Mouse (Mus musculus): ENCODE measurements around the gene Slc25a39. TPM values are rescaled to one million over a fixed set of nuclear protein-coding genes. Genes with fewer than 3 reads are reported as not detected.

Gene Slc25a39
- 173 and 180 TPM in 2 replicates for polyA plus RNA-seq (2015; fragmentation: Nextera tagmentation; extraction: Ambion mirVana)

GRCm38 (mm10) chr11:102407834-102408215 is at the start of gene Slc25a39:
Gene Slc25a39, minus strand, starts transcription at chr11:102407946.
- ATAC-seq (ENCODE audit: low FRiP score, low read depth) = no peak
- peak within 1 kb of the TSS; percentile 95 for H3K4me2 ChIP-seq (replicated peaks)
- WGBS = under 1% methylated on average over 19 of the region's 19 CpGs
- H3K4me3 ChIP-seq = peak within 1 kb of the TSS; percentile 81
- H3K9me3 ChIP-seq = no peaks in the 10 kb centered on the region
- peak within 1 kb of the TSS; percentile 86 for H3K9ac ChIP-seq
- H3K4me1 ChIP-seq = peaks cover 19% of the 10 kb centered on the region
- peaks cover 22% of the 10 kb centered on the region for H3K36me3 ChIP-seq
- H3K27ac ChIP-seq = peak within 1 kb of the TSS; percentile 90
- H3K27me3 ChIP-seq = peaks cover 2% of the 10 kb centered on the region; the same call in 1 of the 2 replicates

- Histone ChIP-seq H3K4me2 (replicated peaks) (peak overlapping the region; percentile 95), H3K9ac (peak overlapping the region; percentile 67), H3K27me3 (peaks cover 49% of the 10 kb centered on the region), H3K36me3 (no peaks in the 10 kb centered on the region), H3K4me3 (peak overlapping the region; percentile 57), H3K4me1 (peaks cover 24% of the 10 kb centered on the region), H3K27ac (peak overlapping the region; percentile 63), H3K9me3 (no peaks in the 10 kb centered on the region)
- ATAC-seq (ENCODE audit: low FRiP score, low read depth) = peak; percentile 91
- WGBS = under 1% methylated on average over 40 of the region's 40 CpGs
These were observed 48.1 kb upstream of the Slc25a39 start for GRCm38 (mm10) chr11:102455740-102456396.

- no peak overlapping the region for H3K4me3 ChIP-seq
- H3K36me3 ChIP-seq = no peaks in the 10 kb centered on the region
- ATAC-seq (ENCODE audit: low FRiP score, low read depth) = no peak
- H3K9me3 ChIP-seq = no peaks in the 10 kb centered on the region
- peaks cover 28% of the 10 kb centered on the region for H3K4me1 ChIP-seq
- H3K4me2 ChIP-seq (replicated peaks) = no peak overlapping the region
- 19% methylated on average over 10 of the region's 10 CpGs for WGBS
- no peak overlapping the region for H3K9ac ChIP-seq
- H3K27me3 ChIP-seq = peaks cover 67% of the 10 kb centered on the region
- no peak overlapping the region for H3K27ac ChIP-seq
These were observed 45.4 kb upstream of the Slc25a39 start for GRCm38 (mm10) chr11:102453131-102453530.

- Histone ChIP-seq H3K36me3 (no peaks in the 10 kb centered on the region), H3K4me2 (replicated peaks) (no peak overlapping the region), H3K9ac (no peak overlapping the region), H3K27me3 (peaks cover 49% of the 10 kb centered on the region), H3K27ac (no peak overlapping the region), H3K4me1 (peaks cover 35% of the 10 kb centered on the region), H3K4me3 (no peak overlapping the region), H3K9me3 (no peaks in the 10 kb centered on the region)
- WGBS = 45% methylated on average over 17 of the region's 17 CpGs
- ATAC-seq (ENCODE audit: low FRiP score, low read depth) = no peak
These were observed 41.6 kb upstream of the Slc25a39 start for GRCm38 (mm10) chr11:102449043-102450008.

- Histone ChIP-seq H3K27me3 (peaks cover 45% of the 10 kb centered on the region), H3K4me2 (replicated peaks) (no peak overlapping the region), H3K9ac (no peak overlapping the region), H3K36me3 (peaks cover 5% of the 10 kb centered on the region; the same call in 1 of the 2 replicates), H3K4me1 (peaks cover 43% of the 10 kb centered on the region), H3K27ac (no peak overlapping the region), H3K9me3 (no peaks in the 10 kb centered on the region), H3K4me3 (no peak overlapping the region)
- ATAC-seq (ENCODE audit: low FRiP score, low read depth) = no peak
- WGBS = 9% methylated on average over 8 of the region's 8 CpGs
These were observed 40.6 kb upstream of the Slc25a39 start for GRCm38 (mm10) chr11:102448327-102448726.

- H3K4me3 ChIP-seq = peak within 1 kb of the TSS; percentile 93
- H3K27ac ChIP-seq = peak within 1 kb of the TSS; percentile 94
- H3K4me1 ChIP-seq = peaks cover 43% of the 10 kb centered on the region
- WGBS = under 1% methylated on average over 31 of the region's 40 CpGs
- H3K36me3 ChIP-seq = peaks cover 12% of the 10 kb centered on the region
- ATAC-seq (ENCODE audit: low FRiP score, low read depth) = peak; percentile 77
- H3K27me3 ChIP-seq = peaks cover 37% of the 10 kb centered on the region
- peak within 1 kb of the TSS; percentile 74 for H3K4me2 ChIP-seq (replicated peaks)
- peak within 1 kb of the TSS; percentile 97 for H3K9ac ChIP-seq
- no peaks in the 10 kb centered on the region for H3K9me3 ChIP-seq
These were observed 39.8 kb upstream of the Slc25a39 start, which contains the start of gene Fam171a2 for GRCm38 (mm10) chr11:102447497-102447896. Gene Fam171a2, minus strand, starts transcription at chr11:102447682.

- H3K9me3 ChIP-seq = no peaks in the 10 kb centered on the region
- H3K27ac ChIP-seq = peak overlapping the region; percentile 94
- peaks cover 43% of the 10 kb centered on the region for H3K4me1 ChIP-seq
- peak overlapping the region; percentile 93 for H3K4me3 ChIP-seq
- peak; percentile 27 for ATAC-seq (ENCODE audit: low FRiP score, low read depth)
- under 1% methylated on average over 45 of the region's 49 CpGs for WGBS
- peak overlapping the region; percentile 97 for H3K9ac ChIP-seq
- peak overlapping the region; percentile 74 for H3K4me2 ChIP-seq (replicated peaks)
- peaks cover 30% of the 10 kb centered on the region for H3K27me3 ChIP-seq
- peaks cover 19% of the 10 kb centered on the region for H3K36me3 ChIP-seq
These were observed 39.1 kb upstream of the Slc25a39 start for GRCm38 (mm10) chr11:102446581-102447461.

GRCm38 (mm10) chr11:102445891-102446361 is 38.2 kb upstream of the Slc25a39 start:
- 0 out of 2 replicates have a peak, but pooled peaks have one; percentile 5 for ATAC-seq (ENCODE audit: low FRiP score, low read depth)
- Histone ChIP-seq H3K9ac (peak overlapping the region; percentile 97), H3K4me1 (peaks cover 43% of the 10 kb centered on the region), H3K27ac (peak overlapping the region; percentile 94), H3K4me3 (peak overlapping the region; percentile 93), H3K27me3 (peaks cover 25% of the 10 kb centered on the region), H3K36me3 (peaks cover 28% of the 10 kb centered on the region), H3K9me3 (no peaks in the 10 kb centered on the region), H3K4me2 (replicated peaks) (peak overlapping the region; percentile 74)
- WGBS = 12% methylated on average over 7 of the region's 7 CpGs

- 17% methylated on average over 8 of the region's 10 CpGs for WGBS
- peaks cover 23% of the 10 kb centered on the region for H3K27me3 ChIP-seq
- peak overlapping the region; percentile 74 for H3K4me2 ChIP-seq (replicated peaks)
- H3K9me3 ChIP-seq = no peaks in the 10 kb centered on the region
- peak overlapping the region; percentile 94 for H3K27ac ChIP-seq
- peaks cover 43% of the 10 kb centered on the region for H3K4me1 ChIP-seq
- H3K36me3 ChIP-seq = peaks cover 33% of the 10 kb centered on the region
- peak overlapping the region; percentile 97 for H3K9ac ChIP-seq
- ATAC-seq (ENCODE audit: low FRiP score, low read depth) = peak; percentile 62
- peak overlapping the region; percentile 93 for H3K4me3 ChIP-seq
These were observed 37.6 kb upstream of the Slc25a39 start for GRCm38 (mm10) chr11:102445264-102445890.

GRCm38 (mm10) chr11:102444781-102445180 is 37.0 kb upstream of the Slc25a39 start:
- H3K4me2 ChIP-seq (replicated peaks) = peak overlapping the region; percentile 74
- 8% methylated on average over 6 of the region's 6 CpGs for WGBS
- H3K9me3 ChIP-seq = no peaks in the 10 kb centered on the region
- peaks cover 17% of the 10 kb centered on the region for H3K27me3 ChIP-seq
- H3K36me3 ChIP-seq = peaks cover 39% of the 10 kb centered on the region
- H3K4me3 ChIP-seq = no peak overlapping the region
- no peak overlapping the region for H3K27ac ChIP-seq
- no peak for ATAC-seq (ENCODE audit: low FRiP score, low read depth)
- H3K9ac ChIP-seq = peak overlapping the region; percentile 8; the same call in 1 of the 2 replicates
- H3K4me1 ChIP-seq = peaks cover 43% of the 10 kb centered on the region

GRCm38 (mm10) chr11:102444321-102444720 is 36.6 kb upstream of the Slc25a39 start:
- H3K4me3 ChIP-seq = no peak overlapping the region
- peaks cover 43% of the 10 kb centered on the region for H3K4me1 ChIP-seq
- H3K9me3 ChIP-seq = no peaks in the 10 kb centered on the region
- H3K4me2 ChIP-seq (replicated peaks) = no peak overlapping the region
- 62% methylated on average over 3 of the region's 3 CpGs for WGBS
- no peak overlapping the region for H3K27ac ChIP-seq
- no peak overlapping the region for H3K9ac ChIP-seq
- H3K27me3 ChIP-seq = peaks cover 15% of the 10 kb centered on the region
- ATAC-seq (ENCODE audit: low FRiP score, low read depth) = no peak
- H3K36me3 ChIP-seq = peaks cover 44% of the 10 kb centered on the region

All from limb, embryonic 13.5 days (tissue).